Mouse (Mus musculus): Measurements from ENCODE around the gene Cdsn. TPM values are rescaled to one million over a fixed set of nuclear protein-coding genes. Genes with fewer than 3 reads are reported as not detected.

Gene Cdsn
- polyA plus RNA-seq, 1 experiment from 2014 or later, result not detected

DNA sequence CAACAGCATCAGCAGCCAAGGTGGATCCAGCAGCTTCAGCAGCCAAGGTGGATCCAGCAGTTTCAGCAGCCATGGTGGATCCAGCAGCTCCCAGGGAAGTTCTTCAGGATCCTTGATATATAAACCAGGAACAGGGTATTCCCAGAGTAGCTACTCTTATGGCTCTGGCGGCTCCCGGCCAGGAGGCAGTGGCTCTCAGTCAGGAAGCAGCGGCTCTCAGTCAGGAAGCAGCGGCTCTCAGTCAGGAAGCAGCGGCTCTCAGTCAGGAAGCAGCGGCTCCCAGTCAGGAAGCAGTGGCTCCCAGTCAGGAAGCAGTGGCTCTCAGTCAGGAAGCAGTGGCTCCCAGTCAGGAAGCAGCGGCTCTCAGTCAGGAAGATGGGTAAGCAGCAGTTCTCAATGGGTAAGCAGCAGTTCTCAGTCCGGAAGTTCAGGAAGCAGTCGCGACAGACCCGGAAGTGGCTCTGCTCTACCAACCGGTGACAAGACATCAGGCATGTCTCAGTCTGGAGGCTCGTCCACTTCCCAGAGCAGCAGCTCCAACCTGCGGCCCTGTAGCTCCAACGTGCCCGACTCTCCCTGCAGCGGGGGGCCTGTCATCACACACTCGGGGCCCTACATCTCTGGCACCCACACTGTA lies 3.0 kb downstream of the Cdsn start:
- DNase-seq (ENCODE audit: low spot score), result no peak
- Histone ChIP-seq H3K27me3 (replicated peaks; ENCODE audit: control insufficient read depth, insufficient read depth, low read length) (no peaks in the 10 kb centered on the region), H3K4me3 (ENCODE audit: low read depth, low read length) (no peak overlapping the region), H3K27ac (ENCODE audit: low read depth, low read length) (no peak overlapping the region), H3K9ac (ENCODE audit: low read depth, low read length) (no peak overlapping the region), H3K36me3 (ENCODE audit: control insufficient read depth, insufficient read depth, low read length) (no peaks in the 10 kb centered on the region), H3K4me2 (no peak overlapping the region), H3K9me3 (ENCODE audit: control insufficient read depth, low read length) (no peaks in the 10 kb centered on the region), H3K4me1 (replicated peaks; ENCODE audit: control insufficient read depth, insufficient read depth, low read length) (no peaks in the 10 kb centered on the region)
- 85% methylated on average over 18 of the region's 18 CpGs for WGBS
- ATAC-seq (replicated peaks; ENCODE audit: low FRiP score), result no peak

DNA sequence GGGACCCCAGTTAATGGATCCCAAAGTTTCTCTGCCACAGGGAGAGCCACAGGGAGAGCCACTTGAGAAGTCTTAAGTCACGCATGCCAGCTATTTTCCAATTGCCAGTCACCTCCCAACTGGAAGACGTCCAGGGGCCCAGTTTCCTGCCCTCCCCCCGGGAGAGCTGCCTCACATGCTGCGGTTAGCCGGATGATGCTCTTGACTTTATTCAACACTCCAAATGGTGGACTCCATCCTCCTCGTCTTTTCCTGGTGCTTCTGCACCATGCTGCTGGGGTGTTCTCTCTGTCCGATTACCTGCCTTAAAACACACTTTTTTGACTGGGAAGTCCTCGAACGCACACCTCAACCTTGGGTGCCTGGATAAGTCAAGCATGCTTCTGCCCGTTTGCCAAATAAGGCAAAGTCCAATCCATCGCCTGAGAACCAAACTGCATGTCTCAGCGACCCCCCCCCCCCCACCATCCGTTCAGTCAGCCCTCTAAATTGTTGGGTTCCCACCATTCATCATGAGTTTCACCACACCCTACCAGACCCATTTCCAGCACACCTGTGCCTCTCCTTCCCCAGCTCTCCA lies 4.3 kb downstream of the Cdsn start:
- 84% methylated on average over 13 of the region's 13 CpGs for whole genome bisulfite sequencing
- no peak for DNase-seq (ENCODE audit: low spot score)

DNA sequence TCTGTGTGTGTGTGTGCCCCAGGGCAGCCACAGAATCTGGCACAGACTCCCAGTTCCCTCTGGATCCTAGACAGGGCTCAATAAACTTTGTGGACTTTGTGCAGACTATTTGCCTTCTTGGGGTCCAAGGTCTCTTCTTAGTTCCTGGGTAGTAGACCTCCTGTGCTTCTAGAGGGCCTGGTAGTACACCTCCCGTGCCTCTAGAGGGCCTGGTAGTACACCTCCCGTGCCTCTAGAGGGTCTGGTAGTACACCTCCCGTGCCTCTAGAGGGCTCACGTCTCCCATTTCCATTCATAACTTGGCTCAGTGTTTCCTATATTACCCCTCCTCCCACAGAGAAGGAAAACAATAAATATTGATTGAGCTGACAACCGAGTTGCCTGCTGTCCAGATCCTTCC lies 4.9 kb downstream of the Cdsn start:
- ATAC-seq (replicated peaks; ENCODE audit: low FRiP score) (no peak), DNase-seq (ENCODE audit: low spot score) (no peak)
- H3K27me3 ChIP-seq (replicated peaks; ENCODE audit: control insufficient read depth, insufficient read depth, low read length), result no peaks in the 10 kb centered on the region
- no peaks in the 10 kb centered on the region for H3K36me3 ChIP-seq (ENCODE audit: control insufficient read depth, insufficient read depth, low read length)
- WGBS, result 38% methylated on average over 5 of the region's 5 CpGs
- no peak overlapping the region for H3K4me3 ChIP-seq (ENCODE audit: low read depth, low read length)
- H3K4me1 ChIP-seq (replicated peaks; ENCODE audit: control insufficient read depth, insufficient read depth, low read length), result no peaks in the 10 kb centered on the region
- H3K9me3 ChIP-seq (ENCODE audit: control insufficient read depth, low read length), result no peaks in the 10 kb centered on the region
- no peak overlapping the region for H3K27ac ChIP-seq (ENCODE audit: low read depth, low read length)
- no peak overlapping the region for H3K4me2 ChIP-seq
- no peak overlapping the region for H3K9ac ChIP-seq (ENCODE audit: low read depth, low read length)

More for the DNA sequence above, 4.3 kb downstream of the Cdsn start:
- H3K4me2 ChIP-seq, result no peak overlapping the region
- H3K9me3 ChIP-seq (ENCODE audit: control insufficient read depth, low read length), result no peaks in the 10 kb centered on the region
- H3K27ac ChIP-seq (ENCODE audit: low read depth, low read length), result no peak overlapping the region
- H3K4me1 ChIP-seq (replicated peaks; ENCODE audit: control insufficient read depth, insufficient read depth, low read length), result no peaks in the 10 kb centered on the region
- no peaks in the 10 kb centered on the region for H3K27me3 ChIP-seq (replicated peaks; ENCODE audit: control insufficient read depth, insufficient read depth, low read length)
- H3K4me3 ChIP-seq (ENCODE audit: low read depth, low read length), result no peak overlapping the region
- H3K9ac ChIP-seq (ENCODE audit: low read depth, low read length), result no peak overlapping the region
- ATAC-seq (replicated peaks; ENCODE audit: low FRiP score), result no peak
- no peaks in the 10 kb centered on the region for H3K36me3 ChIP-seq (ENCODE audit: control insufficient read depth, insufficient read depth, low read length)

DNA sequence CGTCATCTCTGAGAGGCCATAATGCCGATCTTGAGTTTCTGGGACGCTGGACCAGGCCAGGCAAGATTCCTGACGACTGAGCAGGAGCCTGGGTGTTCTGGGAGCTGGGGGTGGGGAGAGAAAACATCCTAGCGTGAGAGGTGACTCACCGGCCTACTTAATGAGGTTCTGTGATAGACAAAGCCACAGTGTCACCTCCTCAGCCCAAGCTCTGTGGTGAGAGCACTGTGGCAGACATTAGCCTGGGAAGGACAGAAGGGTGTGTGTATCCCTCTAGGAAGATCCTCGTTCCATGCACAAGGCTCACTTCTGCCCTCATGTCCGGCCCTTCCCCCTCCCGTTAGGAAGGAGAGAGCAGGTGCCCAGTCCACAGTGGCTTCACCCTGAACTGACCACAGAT lies 5.4 kb downstream of the Cdsn start:
- Histone ChIP-seq H3K9me3 (ENCODE audit: control insufficient read depth, low read length) (no peaks in the 10 kb centered on the region), H3K4me3 (ENCODE audit: low read depth, low read length) (no peak overlapping the region), H3K4me2 (no peak overlapping the region), H3K9ac (ENCODE audit: low read depth, low read length) (no peak overlapping the region), H3K27me3 (replicated peaks; ENCODE audit: control insufficient read depth, insufficient read depth, low read length) (no peaks in the 10 kb centered on the region), H3K36me3 (ENCODE audit: control insufficient read depth, insufficient read depth, low read length) (no peaks in the 10 kb centered on the region), H3K27ac (ENCODE audit: low read depth, low read length) (no peak overlapping the region), H3K4me1 (replicated peaks; ENCODE audit: control insufficient read depth, insufficient read depth, low read length) (no peaks in the 10 kb centered on the region)
- ATAC-seq (replicated peaks; ENCODE audit: low FRiP score) (no peak), DNase-seq (ENCODE audit: low spot score) (no peak)
- WGBS, result 74% methylated on average over 9 of the region's 9 CpGs

DNA sequence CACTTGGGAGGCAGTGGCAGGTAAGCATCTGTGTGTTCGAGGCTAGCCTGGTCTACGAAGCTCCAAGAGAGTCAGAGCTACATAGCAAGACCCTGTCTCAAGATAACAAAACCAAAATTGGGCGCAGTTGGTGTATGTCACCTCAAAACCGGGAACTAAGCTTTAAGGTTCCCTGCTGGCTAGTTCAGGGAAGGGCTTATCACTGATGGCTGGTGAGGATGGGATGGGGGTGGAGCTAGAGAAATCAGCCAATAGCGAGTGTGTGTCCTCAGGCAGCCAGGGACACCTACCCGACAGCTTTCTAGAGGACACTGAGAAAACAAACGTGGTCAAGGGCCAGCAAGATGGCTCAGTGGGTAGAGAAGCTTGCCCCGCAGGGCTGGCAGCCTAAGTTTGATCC lies 6.3 kb downstream of the Cdsn start:
- Histone ChIP-seq H3K9ac (ENCODE audit: low read depth, low read length) (no peak overlapping the region), H3K4me3 (ENCODE audit: low read depth, low read length) (no peak overlapping the region), H3K9me3 (ENCODE audit: control insufficient read depth, low read length) (no peaks in the 10 kb centered on the region), H3K27me3 (replicated peaks; ENCODE audit: control insufficient read depth, insufficient read depth, low read length) (no peaks in the 10 kb centered on the region), H3K36me3 (ENCODE audit: control insufficient read depth, insufficient read depth, low read length) (no peaks in the 10 kb centered on the region), H3K4me2 (no peak overlapping the region), H3K27ac (ENCODE audit: low read depth, low read length) (no peak overlapping the region), H3K4me1 (replicated peaks; ENCODE audit: control insufficient read depth, insufficient read depth, low read length) (no peaks in the 10 kb centered on the region)
- 53% methylated on average over 8 of the region's 8 CpGs for WGBS
- ATAC-seq (replicated peaks; ENCODE audit: low FRiP score), result no peak
- no peak for DNase-seq (ENCODE audit: low spot score)

DNA sequence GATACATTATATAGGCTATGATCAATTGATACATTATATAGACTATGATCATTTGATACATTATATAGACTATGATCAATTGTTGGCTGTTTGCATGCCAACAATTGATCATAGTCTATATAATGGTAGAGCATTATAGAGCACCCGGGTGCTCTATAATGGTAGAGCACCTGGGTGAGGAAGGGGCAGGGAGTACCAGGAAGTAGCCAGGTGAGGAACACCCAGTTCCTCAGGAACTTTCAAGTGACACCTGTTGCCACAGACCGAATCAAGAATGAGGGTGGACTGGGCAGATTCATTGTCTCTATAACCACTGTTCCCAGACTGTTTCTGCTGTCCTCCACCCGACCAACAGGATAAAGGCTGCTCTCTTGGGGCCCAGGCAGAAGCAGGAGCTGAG lies 15.2 kb downstream of the Cdsn start, which contains the start of gene 2300002M23Rik:
Gene 2300002M23Rik (plus strand): TSS at position 301 of the 400 bp plus-strand sequence.
- Histone ChIP-seq H3K36me3 (ENCODE audit: control insufficient read depth, insufficient read depth, low read length) (no peaks in the 10 kb centered on the region), H3K27ac (ENCODE audit: low read depth, low read length) (no peak within 1 kb of the TSS), H3K4me1 (replicated peaks; ENCODE audit: control insufficient read depth, insufficient read depth, low read length) (no peaks in the 10 kb centered on the region), H3K9ac (ENCODE audit: low read depth, low read length) (no peak within 1 kb of the TSS), H3K9me3 (ENCODE audit: control insufficient read depth, low read length) (no peaks in the 10 kb centered on the region), H3K4me2 (no peak within 1 kb of the TSS), H3K27me3 (replicated peaks; ENCODE audit: control insufficient read depth, insufficient read depth, low read length) (peaks cover 30% of the 10 kb centered on the region), H3K4me3 (ENCODE audit: low read depth, low read length) (no peak within 1 kb of the TSS)
- ATAC-seq (replicated peaks; ENCODE audit: low FRiP score) (no peak), DNase-seq (ENCODE audit: low spot score) (no peak)
- 53% methylated on average over 3 of the region's 3 CpGs for WGBS

DNA sequence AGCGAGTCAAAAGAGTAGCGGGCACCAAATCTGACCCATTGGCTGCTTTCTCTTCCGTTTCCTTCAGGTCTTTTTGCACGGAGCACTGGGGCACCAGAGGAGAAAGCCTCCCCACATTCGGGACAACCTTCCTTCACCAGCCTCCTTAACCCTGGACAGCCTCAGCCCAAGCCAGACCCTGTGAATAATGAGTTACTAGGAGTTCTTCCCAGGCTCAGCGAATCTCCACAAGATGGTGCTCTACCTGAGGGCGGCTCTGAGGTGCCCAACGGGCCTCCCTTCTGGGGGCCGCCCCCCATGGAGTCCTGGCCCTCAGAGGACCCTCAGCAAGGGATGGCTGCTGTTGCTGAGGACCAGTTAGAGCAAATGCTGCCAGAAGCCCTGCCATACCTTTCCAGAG lies 15.8 kb downstream of the Cdsn start:
- no peaks in the 10 kb centered on the region for H3K4me1 ChIP-seq (replicated peaks; ENCODE audit: control insufficient read depth, insufficient read depth, low read length)
- H3K9me3 ChIP-seq (ENCODE audit: control insufficient read depth, low read length), result no peaks in the 10 kb centered on the region
- no peak overlapping the region for H3K4me3 ChIP-seq (ENCODE audit: low read depth, low read length)
- H3K27ac ChIP-seq (ENCODE audit: low read depth, low read length), result no peak overlapping the region
- ATAC-seq (replicated peaks; ENCODE audit: low FRiP score), result no peak
- H3K36me3 ChIP-seq (ENCODE audit: control insufficient read depth, insufficient read depth, low read length), result no peaks in the 10 kb centered on the region
- H3K4me2 ChIP-seq, result no peak overlapping the region
- no peak overlapping the region for H3K9ac ChIP-seq (ENCODE audit: low read depth, low read length)
- peaks cover 30% of the 10 kb centered on the region for H3K27me3 ChIP-seq (replicated peaks; ENCODE audit: control insufficient read depth, insufficient read depth, low read length)
- 23% methylated on average over 9 of the region's 9 CpGs for WGBS
- no peak for DNase-seq (ENCODE audit: low spot score)

DNA sequence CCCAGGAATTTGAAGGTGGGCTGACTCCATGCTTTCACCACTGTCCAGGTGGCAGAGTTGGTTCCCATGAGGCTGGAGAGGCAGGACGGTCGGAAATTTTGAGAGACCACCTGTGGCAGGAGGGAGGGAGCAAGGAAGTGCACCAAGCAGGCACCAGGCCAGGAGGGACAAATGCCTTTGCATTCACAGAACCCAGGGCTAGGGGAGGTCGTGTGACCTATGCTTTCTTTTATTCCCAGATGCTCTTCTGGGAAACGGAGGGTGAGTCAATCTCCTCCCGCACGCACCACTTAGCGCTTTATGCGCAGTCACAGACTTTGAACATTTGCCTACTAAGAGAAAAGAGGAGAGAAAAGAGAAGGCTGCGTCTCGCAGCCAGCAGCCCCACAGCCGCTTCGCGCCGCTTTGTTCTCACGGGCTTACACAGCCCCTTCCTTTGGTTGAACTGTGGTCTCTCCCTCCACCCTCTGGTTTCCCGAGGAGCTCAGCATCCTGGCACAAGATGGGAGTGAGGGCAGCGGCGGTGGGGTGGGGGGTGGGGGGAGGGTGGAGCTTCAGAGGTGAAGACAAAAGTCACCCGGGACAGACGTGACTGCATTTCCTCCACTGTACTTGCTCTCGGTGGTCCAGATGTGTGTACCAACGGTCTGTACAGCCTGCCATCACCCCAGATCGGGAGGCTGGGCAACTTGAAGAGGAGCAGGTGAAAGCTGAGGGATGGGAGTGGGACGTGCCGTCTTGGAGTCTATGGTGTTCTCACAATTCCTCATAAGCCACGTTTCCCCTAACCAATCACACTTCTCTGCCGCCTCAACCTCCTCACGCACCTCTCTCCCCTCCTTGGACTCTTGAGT lies 17.4 kb downstream of the Cdsn start:
- Histone ChIP-seq H3K27ac (ENCODE audit: low read depth, low read length) (no peak overlapping the region), H3K9me3 (ENCODE audit: control insufficient read depth, low read length) (no peaks in the 10 kb centered on the region), H3K4me3 (ENCODE audit: low read depth, low read length) (0 out of 2 replicates have a peak overlapping the region, but pooled peaks have one; percentile 15), H3K27me3 (replicated peaks; ENCODE audit: control insufficient read depth, insufficient read depth, low read length) (peaks cover 30% of the 10 kb centered on the region), H3K4me1 (replicated peaks; ENCODE audit: control insufficient read depth, insufficient read depth, low read length) (no peaks in the 10 kb centered on the region), H3K36me3 (ENCODE audit: control insufficient read depth, insufficient read depth, low read length) (no peaks in the 10 kb centered on the region), H3K4me2 (peak overlapping the region; percentile 47), H3K9ac (ENCODE audit: low read depth, low read length) (no peak overlapping the region)
- DNase-seq (ENCODE audit: low spot score) (no peak), ATAC-seq (replicated peaks; ENCODE audit: low FRiP score) (no peak)
- 3% methylated on average over 28 of the region's 28 CpGs for WGBS

Data from liver, embryonic 11.5 days (tissue).